Mouse (Mus musculus): ENCODE measurements around the gene Hoxd8.

The Hoxd8 gene

GRCm38 (mm10) chr2:74736688-74737577 is 32.5 kb downstream of the Hoxd8 start:
- DNase-seq = no peak

- no peak for DNase-seq
Measured at GRCm38 (mm10) chr2:74737578-74738070, 33.2 kb downstream of the Hoxd8 start.

GRCm38 (mm10) chr2:74738623-74739475 is 34.4 kb downstream of the Hoxd8 start:
- no peak for DNase-seq

- no peak for DNase-seq
Measured at GRCm38 (mm10) chr2:74739476-74739800, 35.0 kb downstream of the Hoxd8 start.

- DNase-seq = no peak
Measured at GRCm38 (mm10) chr2:74739869-74740268, 35.5 kb downstream of the Hoxd8 start.

GRCm38 (mm10) chr2:74740311-74741091 is 36.1 kb downstream of the Hoxd8 start:
- no peak for DNase-seq

GRCm38 (mm10) chr2:74741252-74741978 is 37.0 kb downstream of the Hoxd8 start:
- no peak for DNase-seq

- DNase-seq = no peak
Measured at GRCm38 (mm10) chr2:74741979-74742277, 37.5 kb downstream of the Hoxd8 start.

- no peak for DNase-seq
Measured at GRCm38 (mm10) chr2:74745540-74746297, 41.3 kb downstream of the Hoxd8 start.

GRCm38 (mm10) chr2:74746298-74746921 is 42.0 kb downstream of the Hoxd8 start:
- DNase-seq = no peak

- DNase-seq = no peak
Measured at GRCm38 (mm10) chr2:74747006-74747405, 42.6 kb downstream of the Hoxd8 start.

GRCm38 (mm10) chr2:74747661-74748141 is 43.3 kb downstream of the Hoxd8 start:
- no peak for DNase-seq

GRCm38 (mm10) chr2:74748436-74748995 is 44.1 kb downstream of the Hoxd8 start:
- DNase-seq = no peak

- DNase-seq = no peak
Measured at GRCm38 (mm10) chr2:74749337-74750121, 45.1 kb downstream of the Hoxd8 start.

- no peak for DNase-seq
Measured at GRCm38 (mm10) chr2:74750731-74751250, 46.4 kb downstream of the Hoxd8 start.

- no peak for DNase-seq
Measured at GRCm38 (mm10) chr2:74751861-74752260, 47.4 kb downstream of the Hoxd8 start.

- no peak for DNase-seq
Measured at GRCm38 (mm10) chr2:74752431-74753174, 48.2 kb downstream of the Hoxd8 start.

GRCm38 (mm10) chr2:74753175-74753523 is 48.7 kb downstream of the Hoxd8 start:
- DNase-seq = no peak

- DNase-seq = no peak
Measured at GRCm38 (mm10) chr2:74753711-74754110, 49.3 kb downstream of the Hoxd8 start.

Data from right cerebral cortex, postnatal 4 days (tissue).